Mouse (Mus musculus) olfactory bulb, adult 2 months (tissue): ENCODE measurements around the gene Lrmda.

Experiments
- CTCF ChIP-seq: fragments of 200-500 bp; IDR thresholded peaks from 2 replicates; pipeline ENCODE4 v1.5.1; 2012; ENCODE audit warnings: low read depth, mild to moderate bottlenecking, low read length, moderate library complexity; ENCODE audit not compliant: insufficient read depth
- POLR2A ChIP-seq: fragments of 200-500 bp; IDR thresholded peaks from 2 replicates; pipeline ENCODE4 v1.6.1; 2012; ENCODE audit warnings: mild to moderate bottlenecking, low read depth, low read length, moderate library complexity; ENCODE audit not compliant: insufficient read depth

- TF ChIP-seq CTCF (no peak), POLR2A (no peak)
These were observed 709.2 kb downstream of the Lrmda start for GRCm38 (mm10) chr14:22728611-22729223.
